Mouse (Mus musculus) midbrain, postnatal 0 days (tissue): ENCODE measurements around the gene Dennd1a. TPM values are rescaled to one million over a fixed set of nuclear protein-coding genes. Genes with fewer than 3 reads are reported as not detected.

ENCODE experiments used
- ATAC-seq: fragments of 200-750 bp; cut with Nextera tagmentation; 2 replicates; pipeline ENCODE4 v1.8.0; 2017; ENCODE audit warnings: moderate number of reproducible peaks, mild to moderate bottlenecking, moderate TSS enrichment, moderate library complexity; ENCODE audit not compliant: low FRiP score
- DNase-seq: peaks from one replicate; pipeline ENCODE4 v3.0.0-alpha.2; 2015; ENCODE audit warnings: low spot score
- H3K27ac ChIP-seq: fragments of 300-500 bp; sonication (generic); 2 replicates; pipeline ENCODE4 v1.5.1; 2014; ENCODE audit warnings: low read depth, mild to moderate bottlenecking, low read length, mixed read lengths
- H3K27me3 ChIP-seq: fragments of 300-500 bp; sonication (generic); 2 replicates; pipeline ENCODE4 v1.6.1; 2014; ENCODE audit warnings: low read length, control low read depth, mixed read lengths; ENCODE audit not compliant: insufficient read depth
- H3K36me3 ChIP-seq: fragments of 300-500 bp; sonication (generic); 2 replicates; pipeline ENCODE4 v1.6.1; 2014; ENCODE audit warnings: low read length, control low read depth, mixed read lengths; ENCODE audit not compliant: insufficient read depth
- H3K4me1 ChIP-seq: fragments of 300-500 bp; sonication (generic); 2 replicates; pipeline ENCODE4 v1.6.1; 2014; ENCODE audit warnings: mild to moderate bottlenecking, control low read depth, antibody characterized with exemption, low read length, mixed read lengths; ENCODE audit not compliant: insufficient read depth
- H3K4me2 ChIP-seq: fragments of 300-500 bp; sonication (generic); 2 replicates; pipeline ENCODE4 v1.6.1; 2014; ENCODE audit warnings: low read depth, mild to moderate bottlenecking, low read length, mixed read lengths; ENCODE audit not compliant: poor library complexity, severe bottlenecking
- H3K4me3 ChIP-seq: fragments of 300-500 bp; sonication (generic); 2 replicates; pipeline ENCODE4 v1.5.1; 2014; ENCODE audit warnings: low read depth, mild to moderate bottlenecking, low read length, moderate library complexity
- H3K9ac ChIP-seq: fragments of 300-500 bp; sonication (generic); replicated peaks from 2 replicates; pipeline ENCODE4 v1.6.1; 2014; ENCODE audit warnings: mild to moderate bottlenecking, low read length, moderate library complexity, mixed read lengths; ENCODE audit not compliant: poor library complexity, severe bottlenecking
- H3K9me3 ChIP-seq: fragments of 300-500 bp; sonication (generic); 2 replicates; pipeline ENCODE4 v1.6.1; 2016; ENCODE audit warnings: low read length, control low read depth
- CTCF ChIP-seq: IDR thresholded peaks from 2 replicates; pipeline ENCODE4 v1.5.1; 2016; ENCODE audit warnings: antibody characterized with exemption, mild to moderate bottlenecking
- WGBS: fragments of 180-500 bp; shearing (Covaris S2); extraction: QIAGEN DNeasy Blood & Tissue Kit; methylation state at CpG from one replicate; pipeline ENCODE4 v1.1.7; 2014; 5-methylcytosine and 5-hydroxymethylcytosine counted together
- polyA plus RNA-seq: library from polyadenylated mRNA; unstranded; fragments of >200 nt; fragmentation: Nextera tagmentation; extraction: Ambion mirVana; gene quantifications from 2 replicates; pipeline ENCODE4 v1.2.1, GENCODE M21; 2015
- total RNA-seq: library from RNA; depleted of rRNA; stranded (reverse); fragments of >200 nt; gene quantifications from 2 replicates; pipeline ENCODE4 v1.2.3, GENCODE M21; 2014

The Dennd1a gene
- total and polyA plus RNA-seq, 2 experiments from 2014 or later: 15.9 to 51.1 TPM

DNA sequence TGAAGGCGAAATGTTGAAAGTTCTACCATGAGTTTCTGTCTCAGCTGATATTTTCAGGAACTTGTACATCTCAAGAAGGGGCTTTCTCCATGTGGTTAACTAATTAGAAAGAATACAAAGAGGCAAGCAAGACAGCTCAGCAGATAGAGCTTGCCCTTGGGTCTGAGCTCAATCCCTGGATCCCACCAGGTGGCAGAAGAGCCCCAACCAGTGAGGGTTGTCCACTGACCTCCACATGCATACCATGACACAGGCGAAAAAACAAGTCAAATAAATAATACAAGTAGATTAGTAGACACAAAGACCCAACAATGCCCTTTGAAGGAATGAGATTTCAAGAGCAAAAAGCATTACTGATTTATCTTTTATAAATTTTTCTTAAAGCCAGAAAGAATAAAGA lies 100.8 kb downstream of the Dennd1a start:
- H3K4me2 ChIP-seq: no peak overlapping the region
- peak; percentile 29; the same call in 1 of the 2 replicates for TF ChIP-seq CTCF

DNA sequence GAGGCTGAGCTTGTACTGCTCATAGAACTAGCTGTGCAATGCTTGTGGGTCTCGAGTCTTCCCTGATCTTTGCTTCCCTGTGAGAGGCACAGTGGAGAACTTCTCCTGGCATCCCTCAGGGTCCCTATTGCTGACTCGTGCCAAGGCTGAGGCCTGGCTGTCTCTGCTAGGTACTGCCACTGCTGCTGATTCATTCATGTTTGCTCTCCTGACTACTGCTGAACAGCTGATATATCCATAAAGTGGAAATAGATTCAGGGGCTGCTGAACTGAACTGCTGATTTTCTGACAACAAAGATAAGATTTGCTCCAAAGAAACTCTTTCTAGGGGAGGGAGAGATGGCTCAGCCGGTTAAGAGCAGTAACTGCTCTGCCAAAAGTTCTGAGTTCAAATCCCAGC lies 102.2 kb downstream of the Dennd1a start:
- H3K9me3 ChIP-seq: no peaks in the 10 kb centered on the region
- no peak for DNase-seq
- no peak overlapping the region for H3K4me3 ChIP-seq
- H3K4me2 ChIP-seq: no peak overlapping the region
- no peaks in the 10 kb centered on the region for H3K36me3 ChIP-seq
- no peaks in the 10 kb centered on the region for H3K4me1 ChIP-seq
- no peak for TF ChIP-seq CTCF
- H3K27me3 ChIP-seq: no peaks in the 10 kb centered on the region
- no peak overlapping the region for H3K27ac ChIP-seq
- 91% methylated on average over 3 of the region's 3 CpGs for WGBS
- no peak for ATAC-seq
- no peak overlapping the region for H3K9ac ChIP-seq

More for the DNA sequence above, 100.8 kb downstream of the Dennd1a start:
- no peak for DNase-seq
- Histone ChIP-seq H3K9ac (no peak overlapping the region), H3K9me3 (no peaks in the 10 kb centered on the region), H3K27me3 (no peaks in the 10 kb centered on the region), H3K36me3 (no peaks in the 10 kb centered on the region), H3K4me3 (no peak overlapping the region), H3K27ac (no peak overlapping the region), H3K4me1 (no peaks in the 10 kb centered on the region)
- no peak for ATAC-seq
- WGBS: 76% methylated on average over 2 of the region's 2 CpGs

DNA sequence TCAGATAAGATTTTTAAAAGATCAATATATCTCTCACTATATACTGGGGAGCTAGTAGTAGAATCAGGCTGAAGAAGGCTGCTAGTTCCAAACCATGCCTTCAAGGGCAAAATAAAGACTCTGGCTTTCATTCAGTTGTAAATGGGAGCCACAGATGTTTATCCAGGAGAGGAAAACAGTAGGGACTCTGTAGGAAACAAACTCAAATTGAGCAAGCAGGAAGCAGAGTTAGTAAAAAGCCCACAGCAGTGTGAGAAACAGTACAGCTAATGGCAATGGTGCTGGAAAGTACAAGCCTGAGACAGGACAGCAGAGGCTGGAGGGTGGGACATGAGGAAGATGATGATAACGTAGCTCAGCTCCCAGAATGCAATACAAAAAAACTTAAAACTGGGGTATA lies 103.3 kb downstream of the Dennd1a start:
- Histone ChIP-seq H3K4me2 (no peak overlapping the region), H3K9ac (no peak overlapping the region), H3K27me3 (no peaks in the 10 kb centered on the region), H3K36me3 (no peaks in the 10 kb centered on the region), H3K4me3 (no peak overlapping the region), H3K4me1 (no peaks in the 10 kb centered on the region), H3K9me3 (no peaks in the 10 kb centered on the region), H3K27ac (no peak overlapping the region)
- ATAC-seq (no peak), DNase-seq (no peak)
- 63% methylated on average over 1 of the region's 1 CpGs for WGBS
- no peak for TF ChIP-seq CTCF

DNA sequence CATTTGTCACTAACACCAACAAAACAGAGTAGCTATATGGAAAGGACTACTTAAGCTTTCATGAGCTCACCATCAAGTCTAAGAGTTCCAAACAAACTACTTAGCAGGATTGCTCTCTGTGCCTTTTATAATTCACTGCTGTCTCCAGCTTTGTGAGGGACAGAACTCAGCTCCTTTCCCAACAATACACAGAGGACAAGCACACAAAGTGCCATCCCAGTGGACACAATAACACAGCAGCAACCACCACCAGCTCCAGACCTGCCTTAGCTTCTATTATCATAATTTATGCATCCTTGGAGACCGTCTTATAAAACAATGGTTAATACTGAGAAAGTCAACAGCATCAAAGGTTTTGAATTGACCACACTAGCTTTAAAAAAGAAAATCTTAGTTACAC lies 104.9 kb downstream of the Dennd1a start:
- Histone ChIP-seq H3K4me2 (no peak overlapping the region), H3K27me3 (no peaks in the 10 kb centered on the region), H3K27ac (no peak overlapping the region), H3K9ac (no peak overlapping the region), H3K4me3 (no peak overlapping the region), H3K36me3 (no peaks in the 10 kb centered on the region), H3K9me3 (no peaks in the 10 kb centered on the region), H3K4me1 (no peaks in the 10 kb centered on the region)
- ATAC-seq (no peak), DNase-seq (no peak)
- no peak for TF ChIP-seq CTCF
- WGBS: 24% methylated on average over 1 of the region's 1 CpGs

DNA sequence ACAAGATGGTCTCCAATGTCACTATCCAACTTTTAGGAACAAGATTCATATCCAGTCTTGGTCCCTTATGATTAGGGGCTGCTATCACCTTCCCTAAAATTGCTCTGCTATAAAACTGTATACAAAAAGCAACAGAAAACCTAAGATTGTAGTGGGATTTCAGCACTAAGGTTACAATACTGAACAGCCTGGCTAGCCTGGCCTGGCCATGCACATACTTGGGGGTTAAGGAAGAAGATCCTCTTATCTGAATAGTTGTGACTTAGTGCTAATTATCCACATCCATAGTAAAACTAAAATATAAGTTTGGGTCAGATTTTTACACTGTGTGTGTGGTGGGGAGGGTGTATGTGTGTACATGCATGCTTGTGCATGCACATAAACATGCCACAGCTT lies 109.6 kb downstream of the Dennd1a start:
- H3K27me3 ChIP-seq: no peaks in the 10 kb centered on the region
- ATAC-seq: no peak
- no peak for TF ChIP-seq CTCF

DNA sequence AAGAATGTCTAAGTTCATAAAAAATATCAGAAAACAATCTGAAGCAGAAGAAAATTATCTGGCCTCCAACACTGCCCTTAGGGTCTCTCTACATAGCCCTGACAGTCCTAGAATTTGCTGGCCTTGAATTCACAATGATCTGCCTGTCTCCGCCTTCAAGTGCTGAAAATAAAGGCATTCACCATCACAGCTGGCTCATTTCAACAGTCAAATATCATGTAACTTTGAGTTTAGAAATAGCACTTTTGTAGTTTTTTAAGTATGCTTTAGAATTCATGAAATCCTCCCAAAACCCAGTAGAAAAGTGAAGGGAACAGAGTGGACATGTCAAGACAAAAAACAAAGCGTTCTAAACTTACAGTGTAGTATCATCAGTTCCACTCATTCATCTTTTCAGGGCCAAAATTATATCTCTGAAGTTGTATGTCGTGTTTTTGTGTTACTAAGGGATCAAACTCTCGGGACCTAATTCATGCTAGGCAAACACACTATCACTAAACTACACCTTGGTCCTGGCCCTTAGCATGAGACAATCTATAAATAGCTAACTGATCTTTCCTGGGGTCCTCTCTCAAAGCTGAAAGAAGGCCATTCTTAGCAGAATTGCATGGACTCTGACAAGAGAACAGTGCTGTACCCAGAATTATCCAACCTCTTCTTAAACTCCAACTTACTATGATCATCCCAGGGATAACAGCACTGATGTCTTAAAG lies 110.2 kb downstream of the Dennd1a start:
- H3K9me3 ChIP-seq: no peaks in the 10 kb centered on the region
- no peak overlapping the region for H3K4me3 ChIP-seq
- H3K4me2 ChIP-seq: no peak overlapping the region
- H3K27me3 ChIP-seq: no peaks in the 10 kb centered on the region
- ATAC-seq: no peak
- H3K4me1 ChIP-seq: no peaks in the 10 kb centered on the region
- no peak overlapping the region for H3K27ac ChIP-seq
- no peaks in the 10 kb centered on the region for H3K36me3 ChIP-seq
- 90% methylated on average over 4 of the region's 4 CpGs for WGBS
- DNase-seq: no peak
- no peak for TF ChIP-seq CTCF
- no peak overlapping the region for H3K9ac ChIP-seq

More for the DNA sequence above, 109.6 kb downstream of the Dennd1a start:
- H3K4me2 ChIP-seq: no peak overlapping the region
- H3K9me3 ChIP-seq: no peaks in the 10 kb centered on the region
- no peak overlapping the region for H3K27ac ChIP-seq
- H3K4me3 ChIP-seq: no peak overlapping the region
- no peak for DNase-seq
- no peak overlapping the region for H3K9ac ChIP-seq
- no peaks in the 10 kb centered on the region for H3K4me1 ChIP-seq
- no peaks in the 10 kb centered on the region for H3K36me3 ChIP-seq
